Mouse (Mus musculus): ENCODE data around the gene Rab21.
A peak's percentile ranks its signal among the peaks of the same experiment; 100 is the strongest.

Rab21 gene

DNA sequence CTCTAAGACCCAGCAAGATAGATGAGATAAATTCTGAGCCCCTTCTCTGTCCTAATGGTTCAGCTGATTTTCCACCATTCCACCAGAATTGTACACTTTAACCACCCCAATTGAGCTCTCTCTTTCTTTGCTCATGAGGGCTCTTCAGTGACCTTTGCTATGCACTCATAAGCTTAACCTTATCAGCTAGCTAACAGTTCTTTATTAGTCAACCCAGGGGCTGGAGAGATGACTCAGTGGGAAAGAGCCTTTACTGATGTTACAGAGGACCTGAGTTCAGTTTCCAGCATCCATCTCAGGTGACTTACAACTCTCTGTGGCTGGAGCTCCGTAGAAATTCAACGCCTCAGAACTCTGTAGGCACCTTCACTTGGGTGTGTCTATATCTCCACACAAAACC lies 53.1 kb downstream of the Rab21 start:
- no peak for TF ChIP-seq GATA4 (IDR thresholded peaks at IDR 0.05; ENCODE audit: insufficient replicate concordance, low read length)

GRCm38 (mm10) chr10:115261428-115261827 lies 54.0 kb downstream of the Rab21 start:
- no peak for TF ChIP-seq GATA4 (IDR thresholded peaks at IDR 0.05; ENCODE audit: insufficient replicate concordance, low read length)

- no peak for TF ChIP-seq GATA4 (IDR thresholded peaks at IDR 0.05; ENCODE audit: insufficient replicate concordance, low read length)
Measured at GRCm38 (mm10) chr10:115256162-115256561, 59.2 kb downstream of the Rab21 start.

GRCm38 (mm10) chr10:115253521-115253920 lies 61.9 kb downstream of the Rab21 start:
- TF ChIP-seq GATA4 (IDR thresholded peaks at IDR 0.05; ENCODE audit: insufficient replicate concordance, low read length): no peak

DNA sequence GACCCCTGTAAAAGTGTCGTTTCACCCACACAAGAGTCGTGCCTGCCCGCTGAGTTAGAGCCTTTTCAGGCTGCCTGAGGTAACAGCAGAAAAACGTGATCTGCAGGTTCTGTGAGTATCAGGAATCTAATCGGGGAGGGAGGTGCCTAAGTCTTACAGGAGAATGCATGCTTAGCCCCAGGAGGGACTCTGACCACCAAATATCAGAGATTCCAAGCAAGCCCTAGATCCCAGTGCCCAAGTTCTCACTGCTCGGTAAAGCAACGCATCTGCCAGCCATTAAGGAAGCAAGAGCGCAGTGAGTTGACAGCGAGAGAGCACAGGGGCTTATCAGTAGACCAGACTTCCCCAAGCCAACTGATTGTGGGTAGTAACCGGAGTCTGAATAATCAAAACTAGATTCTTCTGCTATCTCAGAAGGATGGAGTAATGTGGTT lies 63.1 kb downstream of the Rab21 start:
- TF ChIP-seq GATA4 (IDR thresholded peaks at IDR 0.05; ENCODE audit: insufficient replicate concordance, low read length): peak; percentile 65; the same call in 1 of the 2 replicates

DNA sequence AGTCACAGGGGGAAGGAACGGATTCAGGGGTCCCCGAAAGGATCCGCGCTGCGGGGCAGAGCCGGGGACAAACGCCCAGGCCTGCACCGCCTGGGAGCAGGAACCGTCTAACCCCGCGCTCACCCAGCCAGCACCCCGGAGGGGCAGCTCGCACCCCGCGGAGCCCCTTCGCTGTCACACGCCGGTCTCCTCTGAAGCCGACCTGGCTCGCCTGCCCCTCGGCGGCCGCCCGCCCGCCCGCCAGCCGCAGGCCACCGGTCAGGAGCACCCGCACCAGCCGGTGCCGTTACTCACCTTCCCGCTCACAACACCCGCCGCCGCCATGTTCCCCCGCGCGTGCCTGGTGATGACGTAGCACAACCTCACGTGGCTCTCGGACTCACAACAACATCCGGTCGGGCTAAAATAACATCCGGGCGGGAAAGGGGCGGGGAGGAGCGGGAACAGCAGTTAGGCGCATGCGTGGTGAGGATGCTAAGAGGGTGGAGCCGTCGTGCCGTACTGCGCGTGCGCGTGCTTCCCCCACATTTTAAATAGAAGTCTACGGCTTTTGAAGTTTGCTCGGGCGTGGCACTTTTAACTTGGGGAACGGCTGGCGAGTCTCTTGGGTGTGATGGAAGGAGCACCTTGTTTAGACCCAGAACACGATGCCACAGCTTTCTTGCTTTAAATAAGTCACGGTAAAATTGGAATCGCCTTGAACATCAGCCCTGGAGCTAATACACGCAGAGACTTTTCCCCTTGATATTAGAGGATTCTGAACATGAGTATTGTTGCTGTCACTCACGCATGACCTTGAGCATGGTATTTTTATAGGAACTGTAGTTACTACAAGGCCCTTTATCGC lies 64.1 kb downstream of the Rab21 start, which contains the start of gene Tbc1d15:
TSS of gene Tbc1d15 (minus strand) at position 380 of the 847 bp plus-strand sequence.
- TF ChIP-seq GATA4 (IDR thresholded peaks at IDR 0.05; ENCODE audit: insufficient replicate concordance, low read length): no peak

DNA sequence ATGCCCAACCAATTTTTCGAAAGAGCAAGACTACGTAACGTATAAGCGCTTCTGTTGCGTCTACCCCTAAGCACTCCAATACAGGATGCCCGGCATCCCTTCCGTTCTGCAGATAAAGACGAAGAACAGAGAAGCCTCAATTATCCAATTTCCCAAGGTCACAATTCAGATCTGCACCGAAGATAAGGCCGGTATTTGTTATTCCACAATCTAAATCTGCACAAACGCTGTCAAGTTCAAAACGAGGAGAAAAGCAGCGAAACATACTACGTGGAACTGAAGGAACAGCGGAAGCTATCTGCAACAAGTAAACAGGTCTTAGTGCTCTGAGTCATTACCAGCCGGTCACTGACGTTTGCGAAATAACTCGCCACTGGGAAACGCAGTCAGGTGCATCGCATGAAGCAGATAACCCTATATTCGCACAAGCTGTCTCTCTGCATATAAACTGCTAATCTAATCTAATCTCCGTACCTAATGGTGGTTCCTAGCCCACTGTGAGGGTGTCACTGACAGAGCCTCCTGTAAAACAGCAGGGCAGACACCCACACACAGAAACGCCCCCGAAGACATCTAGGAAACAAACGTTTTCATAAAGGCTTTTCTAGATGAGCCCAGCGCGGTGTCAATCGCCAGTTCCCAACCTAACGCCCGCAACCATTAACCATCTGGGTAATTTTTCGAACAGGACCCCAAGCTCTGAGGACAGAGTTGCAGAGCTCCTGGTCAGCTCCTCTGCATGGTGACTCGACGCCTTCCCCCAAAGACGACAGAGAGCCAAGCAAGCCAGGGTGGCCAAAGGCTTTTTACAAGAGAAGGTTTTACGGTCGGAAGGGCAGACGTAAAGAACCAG lies 64.9 kb downstream of the Rab21 start:
- TF ChIP-seq GATA4 (IDR thresholded peaks at IDR 0.05; ENCODE audit: insufficient replicate concordance, low read length): peak; percentile 48; the same call in 1 of the 2 replicates

- TF ChIP-seq GATA4 (IDR thresholded peaks at IDR 0.05; ENCODE audit: insufficient replicate concordance, low read length): peak; percentile 93
Measured at GRCm38 (mm10) chr10:115248041-115248440, 67.4 kb downstream of the Rab21 start.

DNA sequence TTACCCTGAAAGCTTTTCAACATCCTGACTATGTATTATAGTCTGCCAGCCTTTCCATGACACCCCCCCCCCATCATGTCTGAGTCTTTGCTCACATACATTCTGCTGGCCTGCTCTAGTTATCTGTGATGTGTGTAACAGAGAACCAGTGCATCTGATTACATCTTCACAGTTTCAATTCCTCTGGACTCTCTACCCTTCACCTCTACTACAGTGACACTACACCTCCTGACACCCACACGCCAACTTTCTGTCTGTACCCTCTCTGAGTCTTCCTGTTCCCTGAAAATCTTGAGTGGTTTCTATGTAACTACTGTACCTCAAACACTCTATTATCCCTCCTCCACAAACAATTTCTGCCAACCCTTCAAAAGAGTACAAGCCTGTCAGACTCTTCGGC lies 69.9 kb downstream of the Rab21 start:
- TF ChIP-seq GATA4 (IDR thresholded peaks at IDR 0.05; ENCODE audit: insufficient replicate concordance, low read length): no peak

GRCm38 (mm10) chr10:115241082-115241595 lies 74.3 kb downstream of the Rab21 start:
- TF ChIP-seq GATA4 (IDR thresholded peaks at IDR 0.05; ENCODE audit: insufficient replicate concordance, low read length): no peak

DNA sequence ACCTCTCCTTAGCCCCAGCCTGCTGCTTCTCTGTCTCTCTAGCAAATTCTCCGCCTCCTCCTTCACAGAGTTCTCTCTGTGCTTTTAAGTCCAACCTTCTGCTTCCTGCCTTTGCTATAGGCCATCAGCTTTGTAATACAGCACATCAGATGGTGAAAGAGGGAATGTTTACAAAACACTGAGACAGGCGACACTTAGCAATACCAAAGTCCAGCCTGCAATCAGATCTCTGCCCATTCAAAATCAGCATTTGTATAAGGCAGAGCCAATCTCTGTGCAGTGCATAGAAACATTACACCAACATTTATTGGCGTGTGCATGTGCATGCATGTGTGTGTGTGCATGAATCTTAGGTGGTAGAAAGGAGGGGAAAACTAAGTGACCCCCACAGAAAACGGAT lies 77.5 kb downstream of the Rab21 start:
- TF ChIP-seq GATA4 (IDR thresholded peaks at IDR 0.05; ENCODE audit: insufficient replicate concordance, low read length): peak; percentile 51; the same call in 1 of the 2 replicates

All from liver, adult (tissue).